Mouse (Mus musculus) CD4-positive, CD25-positive, alpha-beta regulatory T cell, adult 4 months (primary cell): ENCODE data around the gene Foxr2. TPM values are rescaled to one million over a fixed set of nuclear protein-coding genes. Genes with fewer than 3 reads are reported as not detected.

Source experiments
- ATAC-seq: one replicate; pipeline ENCODE4 v1.8.0; 2017
- polyA plus RNA-seq, 2 experiments: library from polyadenylated mRNA; unstranded; fragments of 100-300 nt; shearing (Covaris generic); gene quantifications; one replicate each; pipeline ENCODE4 v1.2.1; 2017

The Foxr2 gene
- polyA plus RNA-seq, result not detected

GRCm38 (mm10) chrX:153118486-153118885 lies at the start of gene Foxr2:
Foxr2 (plus strand) TSS chrX:153118786.
- ATAC-seq, result no peak

- no peak for ATAC-seq
Observed at GRCm38 (mm10) chrX:153119013-153119412, 427 bp downstream of the Foxr2 start.

- ATAC-seq, result peak; percentile 94
Observed at GRCm38 (mm10) chrX:153139734-153140515, 21.3 kb downstream of the Foxr2 start, which contains the start of gene Rragb. Rragb (plus strand) TSS chrX:153139981.

- ATAC-seq, result no peak
Observed at GRCm38 (mm10) chrX:153142656-153143055, 24.1 kb downstream of the Foxr2 start.

- ATAC-seq, result no peak
Observed at GRCm38 (mm10) chrX:153151766-153152165, 33.2 kb downstream of the Foxr2 start.

- peak; percentile 72 for ATAC-seq
Observed at GRCm38 (mm10) chrX:153155322-153155721, 36.7 kb downstream of the Foxr2 start.

- peak; percentile 41 for ATAC-seq
Observed at GRCm38 (mm10) chrX:153174786-153175185, 56.2 kb downstream of the Foxr2 start.

- ATAC-seq, result no peak
Observed at GRCm38 (mm10) chrX:153182221-153182620, 63.6 kb downstream of the Foxr2 start.

Other genes starting within 250 kb of the Foxr2 start
- not detected for gene Usp51, start 112.3 kb upstream of the Foxr2 start, polyA plus RNA-seq
- 1 to 10 TPM; 1.5 to 1.7 TPM for gene Mageh1, start 81.2 kb upstream of the Foxr2 start, polyA plus RNA-seq
- gene Rragb, start 21.2 kb downstream of the Foxr2 start, polyA plus RNA-seq, result 1 to 10 TPM; 4.9 to 9.3 TPM
- 1 to 10 TPM in 1 of 2 experiments, under 1 TPM in 1; 0.87 to 1.3 TPM for gene Klf8, start 118.7 kb downstream of the Foxr2 start, polyA plus RNA-seq